Mouse (Mus musculus) C2C12 (cell line): Measurements from ENCODE around the gene Ifngr2. TPM values are rescaled to one million over a fixed set of nuclear protein-coding genes. Genes with fewer than 3 reads are reported as not detected.

ENCODE experiments used
- H3K27me3 ChIP-seq: one replicate; pipeline ENCODE4 v1.6.1; 2011; ENCODE audit not compliant: control insufficient read depth, insufficient read depth, insufficient read length
- H3K36me3 ChIP-seq: one replicate; pipeline ENCODE4 v1.6.1; 2011; ENCODE audit not compliant: control insufficient read depth, insufficient read depth
- H3K4me3 ChIP-seq: one replicate; pipeline ENCODE4 v1.5.1; 2011; ENCODE audit warnings: mild to moderate bottlenecking, control low read depth; ENCODE audit not compliant: poor library complexity, insufficient read depth, severe bottlenecking
- H3K79me2 ChIP-seq: one replicate; pipeline ENCODE4 v1.6.1; 2011; ENCODE audit not compliant: control insufficient read depth, insufficient read depth
- H3K79me3 ChIP-seq: one replicate; pipeline ENCODE4 v1.6.1; 2011; ENCODE audit warnings: low read depth, control low read depth
- H3ac ChIP-seq: one replicate; pipeline ENCODE3; 2011; ENCODE audit warnings: low read depth; ENCODE audit not compliant: control insufficient read depth, insufficient read length
- CEBPB ChIP-seq: IDR thresholded peaks from one replicate; pipeline ENCODE4 v1.6.1; 2011; ENCODE audit warnings: low read depth, mild to moderate bottlenecking, control low read depth, moderate library complexity
- CTCF ChIP-seq: IDR thresholded peaks from one replicate; pipeline ENCODE4 v1.5.1; 2011; ENCODE audit not compliant: control insufficient read depth, insufficient read depth, insufficient read length
- FOSL1 ChIP-seq: IDR thresholded peaks from one replicate; pipeline ENCODE4 v1.8.0; 2011; ENCODE audit warnings: mild to moderate bottlenecking, low read length; ENCODE audit not compliant: poor library complexity, insufficient read depth, severe bottlenecking
- MAX ChIP-seq: IDR thresholded peaks from one replicate; pipeline ENCODE4 v1.6.1; 2011; ENCODE audit warnings: mild to moderate bottlenecking, control low read depth
- MYOD1 ChIP-seq: IDR thresholded peaks from one replicate; pipeline ENCODE4 v1.6.1; 2011; ENCODE audit warnings: low read depth; ENCODE audit not compliant: control insufficient read depth, insufficient read length
- MYOG ChIP-seq: IDR thresholded peaks from one replicate; pipeline ENCODE4 v1.6.1; 2011; ENCODE audit not compliant: control insufficient read depth, insufficient read length; ENCODE audit errors: extremely low read depth
- USF1 ChIP-seq: IDR thresholded peaks from one replicate; pipeline ENCODE4 v1.6.1; 2011; ENCODE audit warnings: low read depth, mild to moderate bottlenecking, control low read depth, moderate library complexity
- microRNA-seq: library from miRNA; unstranded; fragments of <30 nt; microRNA quantifications from one replicate; pipeline ENCODE4, GENCODE M21; 2019; ENCODE audit warnings: borderline microRNAs expressed
- polyA plus RNA-seq: library from polyadenylated mRNA; unstranded; fragments of >200 nt; fragmentation: generic; extraction: Trizol; gene quantifications from one replicate; pipeline ENCODE4 v1.2.1, GENCODE M21; 2012; ENCODE audit warnings: missing spikeins

The Ifngr2 gene
- polyA plus RNA-seq, 1 experiment = 9.1 TPM

- Histone ChIP-seq H3K79me3 (no peaks in the 10 kb centered on the region), H3K36me3 (no peaks in the 10 kb centered on the region), H3K27me3 (no peaks in the 10 kb centered on the region), H3K79me2 (no peaks in the 10 kb centered on the region), H3ac (no peak overlapping the region), H3K4me3 (no peak overlapping the region)
- no peak for TF ChIP-seq MYOG
- TF ChIP-seq MAX = no peak
- no peak for TF ChIP-seq USF1
- TF ChIP-seq CEBPB = no peak
- TF ChIP-seq CTCF = no peak
- no peak for TF ChIP-seq MYOD1
- no peak for TF ChIP-seq FOSL1
Observed at GRCm38 (mm10) chr16:91609501-91610245, 62.8 kb downstream of the Ifngr2 start.

- Histone ChIP-seq H3K27me3 (no peaks in the 10 kb centered on the region), H3K79me2 (no peaks in the 10 kb centered on the region), H3ac (no peak overlapping the region), H3K36me3 (no peaks in the 10 kb centered on the region), H3K4me3 (no peak overlapping the region), H3K79me3 (no peaks in the 10 kb centered on the region)
- TF ChIP-seq MYOD1 (no peak), FOSL1 (no peak), USF1 (no peak), MYOG (no peak), MAX (no peak), CEBPB (no peak), CTCF (no peak)
Observed at GRCm38 (mm10) chr16:91611248-91611647, 64.4 kb downstream of the Ifngr2 start.

- Histone ChIP-seq H3K79me2 (no peaks in the 10 kb centered on the region), H3K36me3 (no peaks in the 10 kb centered on the region), H3K79me3 (no peaks in the 10 kb centered on the region), H3K4me3 (no peak overlapping the region), H3K27me3 (no peaks in the 10 kb centered on the region), H3ac (no peak overlapping the region)
- TF ChIP-seq MYOG = no peak
- TF ChIP-seq CEBPB = no peak
- no peak for TF ChIP-seq USF1
- no peak for TF ChIP-seq MAX
- TF ChIP-seq CTCF = no peak
- TF ChIP-seq MYOD1 = no peak
- TF ChIP-seq FOSL1 = no peak
Observed at GRCm38 (mm10) chr16:91612525-91612924, 65.7 kb downstream of the Ifngr2 start.

- TF ChIP-seq MYOG = no peak
- TF ChIP-seq CEBPB = no peak
- Histone ChIP-seq H3K79me2 (no peaks in the 10 kb centered on the region), H3K4me3 (no peak overlapping the region), H3K79me3 (no peaks in the 10 kb centered on the region), H3ac (no peak overlapping the region), H3K27me3 (no peaks in the 10 kb centered on the region), H3K36me3 (no peaks in the 10 kb centered on the region)
Observed at GRCm38 (mm10) chr16:91614552-91614951, 67.7 kb downstream of the Ifngr2 start.

Small RNA genes within 50 kb of the gene (microRNA-seq; reads per million reads assigned to microRNA genes)
- gene Mir6367 = not detected

Other genes with a start within 250 kb of the Ifngr2 start
- gene Ifnar2, start 174.3 kb upstream of the Ifngr2 start, polyA plus RNA-seq = 22.3 TPM
- gene Gm21970, start 155.4 kb upstream of the Ifngr2 start, polyA plus RNA-seq = not detected
- gene Il10rb, start 140.9 kb upstream of the Ifngr2 start, polyA plus RNA-seq = 14.1 TPM
- 18.1 TPM for gene Ifnar1, start 61.8 kb upstream of the Ifngr2 start, polyA plus RNA-seq
- gene Tmem50b, start 50.7 kb downstream of the Ifngr2 start, polyA plus RNA-seq = 15.1 TPM
- 0.16 TPM for gene Dnajc28, start 72.0 kb downstream of the Ifngr2 start, polyA plus RNA-seq
- gene Gart, start 99.9 kb downstream of the Ifngr2 start, polyA plus RNA-seq = 131 TPM
- gene Son, start 100.4 kb downstream of the Ifngr2 start, polyA plus RNA-seq = 53.5 TPM
- 12.2 TPM for gene Donson, start 141.7 kb downstream of the Ifngr2 start, polyA plus RNA-seq
- gene Cryzl1, start 181.9 kb downstream of the Ifngr2 start, polyA plus RNA-seq = 16.7 TPM
- gene Itsn1, start 182.2 kb downstream of the Ifngr2 start, polyA plus RNA-seq = 24.3 TPM